Mouse (Mus musculus) heart, adult 9 months (tissue): ENCODE measurements around the gene Fcgr4.

Source experiments
- DNase-seq, 2 experiments: peaks; one replicate each; pipeline ENCODE4 v3.0.0; 2022; ENCODE audit warnings: low spot score in 2 of 2

Fcgr4 gene

GRCm38 (mm10) chr1:171006905-171007304, 11.8 kb upstream of the Fcgr4 start:
- DNase-seq, result no peak

- DNase-seq, result no peak
Observed at GRCm38 (mm10) chr1:171011733-171012132, 7.0 kb upstream of the Fcgr4 start.

- DNase-seq, result no peak
Observed at GRCm38 (mm10) chr1:171016676-171017356, 1.9 kb upstream of the Fcgr4 start.

- no peak for DNase-seq
Observed at GRCm38 (mm10) chr1:171017468-171018158, 1.1 kb upstream of the Fcgr4 start.

GRCm38 (mm10) chr1:171019311-171019950, 711 bp downstream of the Fcgr4 start:
- no peak for DNase-seq

GRCm38 (mm10) chr1:171031752-171032151, 13.0 kb downstream of the Fcgr4 start:
- no peak for DNase-seq

- no peak for DNase-seq
Observed at GRCm38 (mm10) chr1:171032691-171033090, 14.0 kb downstream of the Fcgr4 start.

GRCm38 (mm10) chr1:171033196-171033595, 14.5 kb downstream of the Fcgr4 start:
- no peak for DNase-seq

- peak; percentile 68 to 88 for DNase-seq
Observed at GRCm38 (mm10) chr1:171033756-171034155, 15.0 kb downstream of the Fcgr4 start.

- peak in 1 of 2 experiments; percentile 15 for DNase-seq
Observed at GRCm38 (mm10) chr1:171034201-171034600, 15.5 kb downstream of the Fcgr4 start.

- no peak for DNase-seq
Observed at GRCm38 (mm10) chr1:171035611-171036010, 16.9 kb downstream of the Fcgr4 start.

GRCm38 (mm10) chr1:171036550-171037324, 18.0 kb downstream of the Fcgr4 start:
- peak; percentile 39 to 81 for DNase-seq

- peak; percentile 61 to 87 for DNase-seq
Observed at GRCm38 (mm10) chr1:171037861-171038721, 19.4 kb downstream of the Fcgr4 start.

GRCm38 (mm10) chr1:171039135-171039534, 20.4 kb downstream of the Fcgr4 start:
- no peak for DNase-seq

- DNase-seq, result no peak
Observed at GRCm38 (mm10) chr1:171039880-171040279, 21.2 kb downstream of the Fcgr4 start.

- DNase-seq, result no peak
Observed at GRCm38 (mm10) chr1:171043594-171044153, 25.0 kb downstream of the Fcgr4 start.

GRCm38 (mm10) chr1:171044365-171045078, 25.8 kb downstream of the Fcgr4 start:
- peak; percentile 88 to 90 for DNase-seq

GRCm38 (mm10) chr1:171045079-171045465, 26.4 kb downstream of the Fcgr4 start:
- no peak for DNase-seq

GRCm38 (mm10) chr1:171046501-171046900, 27.8 kb downstream of the Fcgr4 start:
- no peak for DNase-seq

GRCm38 (mm10) chr1:171049263-171049662, 30.5 kb downstream of the Fcgr4 start:
- no peak for DNase-seq
